Mouse (Mus musculus) erythroid progenitor cell, adult 5-6 weeks (primary cell): ENCODE results near the gene Il23r. TPM values are rescaled to one million over a fixed set of nuclear protein-coding genes. Genes with fewer than 3 reads are reported as not detected.
"Not testable (repeated sequence)": the region's sequence is repeated elsewhere in the genome, so short reads cannot be mapped to it uniquely, and the experiment has no call there.

Experiments
- ATAC-seq: replicated peaks from 2 replicates; pipeline ENCODE4 v1.8.0; 2016; ENCODE audit warnings: moderate number of reproducible peaks, mild to moderate bottlenecking, moderate TSS enrichment, inconsistent platforms; ENCODE audit not compliant: poor library complexity, low FRiP score, severe bottlenecking
- total RNA-seq, 2 experiments: library from RNA; stranded (forward) in 1 of 2; stranded (reverse) in 1 of 2; fragments of 150-400 nt in 1 of 2; fragments of 186-747, 209-891 nt in 1 of 2; gene quantifications; 2 replicates each; pipeline versions ENCODE4 v1.2.3 to v1.2.4; 2015 to 2017; ENCODE audit warnings: low replicate concordance in 2 of 2

Il23r gene
- not detected in 2 replicates for total RNA-seq (2015; ENCODE audit: low replicate concordance)
- total RNA-seq (2017; ENCODE audit: low replicate concordance): not detected in 2 replicates

DNA sequence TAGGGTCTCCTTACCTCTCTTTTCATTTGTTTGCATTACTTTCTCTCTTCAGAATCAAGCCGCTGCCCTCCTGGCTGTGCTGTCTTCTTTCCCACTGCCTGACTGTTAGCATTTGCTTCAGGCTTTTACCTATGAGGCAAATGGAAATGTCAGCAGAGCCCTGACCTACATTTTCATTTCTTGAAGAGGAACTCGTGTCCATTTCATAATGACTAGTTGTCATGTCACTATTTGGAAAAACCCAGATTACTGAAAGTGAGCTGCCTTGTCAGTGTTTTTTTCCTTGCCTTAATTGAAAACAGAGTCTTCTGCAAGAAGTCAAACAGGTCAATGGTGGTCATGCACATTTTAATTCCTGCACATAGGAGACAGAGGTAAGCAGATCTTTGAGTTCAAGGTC lies at the start of gene Il23r:
TSS of gene Il23r (minus strand) at position 101 of the 400 bp plus-strand sequence.
- ATAC-seq: no peak

- no peak for ATAC-seq
These were observed 44.1 kb upstream of the Il23r start, which contains the start of gene Tacstd2 for GRCm38 (mm10) chr6:67535777-67536054. Gene Tacstd2 (minus strand): TSS chr6:67535796.

- ATAC-seq: no peak
These were observed 43.5 kb upstream of the Il23r start for GRCm38 (mm10) chr6:67535005-67535776.

DNA sequence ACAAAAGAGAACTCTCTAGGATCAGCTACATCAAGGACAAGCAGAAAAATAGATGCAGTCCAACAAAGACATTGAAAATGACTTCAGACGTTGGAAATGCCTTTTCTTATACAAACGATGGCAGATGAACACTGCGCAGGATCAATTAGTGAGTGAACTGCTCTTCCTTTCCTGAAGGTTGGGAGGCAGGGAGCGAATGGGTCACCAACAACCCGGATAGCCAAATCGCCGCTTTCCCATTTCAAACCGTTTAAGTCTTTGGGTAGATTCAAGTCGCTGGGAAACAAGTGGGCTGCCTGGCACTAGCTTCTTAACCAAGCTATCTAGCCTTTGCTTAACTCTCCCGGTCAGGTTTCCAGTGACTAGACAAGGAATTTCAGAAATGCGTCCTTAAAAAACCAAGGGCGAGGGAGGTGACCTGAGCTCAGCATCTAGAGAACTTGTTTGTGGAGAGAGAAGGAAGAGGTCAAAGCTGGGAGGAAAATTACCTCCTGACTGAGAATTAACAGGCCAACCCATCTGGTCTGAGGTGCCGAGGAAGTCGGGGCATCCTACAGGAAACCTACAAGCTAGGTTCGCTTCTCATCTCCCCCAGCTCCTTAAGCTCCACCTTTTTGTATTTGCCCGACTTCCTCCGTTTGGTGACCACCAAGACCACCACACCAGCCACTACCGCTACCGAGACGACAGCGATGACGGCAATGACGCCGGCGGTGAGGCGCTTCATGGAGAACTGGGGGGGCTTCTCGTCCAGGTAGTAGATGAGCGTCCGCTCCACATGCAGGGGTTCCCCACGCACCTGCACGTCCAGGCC lies 42.7 kb upstream of the Il23r start:
- no peak for ATAC-seq

DNA sequence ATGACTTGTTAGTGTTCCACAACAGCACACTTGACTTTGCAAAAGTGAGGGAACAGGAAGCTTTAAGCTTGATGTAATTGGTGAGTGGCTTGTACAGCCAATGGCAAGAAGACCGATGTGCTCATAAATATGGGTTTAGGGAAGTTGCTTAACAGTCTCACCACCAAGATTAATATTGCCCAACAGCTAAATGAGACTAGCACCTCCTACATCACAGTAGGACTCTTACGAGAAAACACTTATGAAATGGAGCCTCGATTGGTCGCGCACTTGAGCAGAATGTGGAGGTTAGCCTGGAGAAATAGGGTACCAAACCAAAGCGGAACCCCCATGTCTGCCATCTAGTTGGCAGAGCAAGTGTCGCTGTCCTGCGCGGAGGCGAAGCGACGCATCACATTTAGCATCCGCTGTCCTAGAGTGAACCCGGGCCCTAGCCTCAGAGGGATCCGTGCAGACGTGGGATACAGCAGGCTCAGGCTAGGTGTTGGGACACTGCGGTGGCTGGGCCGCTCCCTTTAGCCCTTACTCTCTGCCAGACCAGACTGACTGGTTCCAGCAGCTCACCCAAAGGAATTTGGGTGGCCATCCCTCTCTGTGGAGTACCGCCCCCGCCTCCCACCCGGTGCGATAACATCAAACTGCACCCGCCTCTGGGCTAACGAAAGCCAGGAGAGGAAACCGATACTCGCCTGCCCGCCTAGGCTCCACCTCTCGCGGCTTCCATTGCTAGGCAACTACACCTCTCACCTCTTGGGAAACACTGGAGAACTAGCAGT lies 41.2 kb upstream of the Il23r start:
- no peak for ATAC-seq

- ATAC-seq: no peak
These were observed 40.1 kb upstream of the Il23r start for GRCm38 (mm10) chr6:67531822-67532162.

- ATAC-seq: no peak
These were observed 39.6 kb upstream of the Il23r start for GRCm38 (mm10) chr6:67530992-67531821.

DNA sequence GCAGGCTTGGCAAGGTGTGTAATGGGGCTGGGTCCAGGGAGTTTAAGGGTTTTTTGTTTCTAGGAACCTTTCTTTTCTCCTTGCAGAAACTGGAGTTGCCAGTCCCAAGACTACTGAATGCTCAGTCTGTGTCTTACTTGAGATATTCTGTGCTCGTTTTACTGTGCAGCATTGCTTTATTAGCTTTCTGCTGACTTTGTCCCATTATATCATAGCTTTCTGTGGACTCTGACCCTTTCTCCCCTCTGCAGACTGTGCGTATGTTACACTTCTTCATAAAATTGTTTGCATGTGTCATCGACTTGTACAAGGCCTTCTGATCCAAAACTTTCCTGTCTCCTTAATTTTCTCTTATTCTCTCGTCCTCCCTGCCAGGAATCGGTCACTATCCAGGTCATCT lies 34.7 kb upstream of the Il23r start:
- ATAC-seq: no peak

GRCm38 (mm10) chr6:67510752-67511151 lies 19.1 kb upstream of the Il23r start:
- ATAC-seq: no peak

GRCm38 (mm10) chr6:67501938-67502337 lies 10.3 kb upstream of the Il23r start:
- ATAC-seq: not testable (repeated sequence)

DNA sequence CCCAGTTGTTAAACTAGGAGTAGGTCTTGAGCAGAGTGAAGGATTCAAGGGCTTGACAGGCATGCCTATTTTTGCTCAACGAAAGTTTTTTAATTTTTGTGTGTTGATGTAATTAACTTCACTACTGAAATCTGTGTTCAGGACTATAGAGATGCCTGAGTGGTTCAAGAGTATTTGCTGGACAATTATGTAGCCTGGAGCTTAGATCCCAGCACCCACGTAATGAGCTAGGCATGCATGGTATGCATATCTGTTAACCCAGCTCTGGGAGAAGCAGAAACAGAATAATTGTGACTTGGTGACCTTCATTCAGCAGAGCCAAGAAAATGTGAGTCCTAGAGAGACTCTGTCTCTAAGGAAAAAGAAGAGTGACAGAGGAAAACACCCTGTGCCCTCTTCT lies 10.6 kb downstream of the Il23r start:
- ATAC-seq: no peak

- no peak for ATAC-seq
These were observed 20.4 kb downstream of the Il23r start for GRCm38 (mm10) chr6:67471242-67471641.

DNA sequence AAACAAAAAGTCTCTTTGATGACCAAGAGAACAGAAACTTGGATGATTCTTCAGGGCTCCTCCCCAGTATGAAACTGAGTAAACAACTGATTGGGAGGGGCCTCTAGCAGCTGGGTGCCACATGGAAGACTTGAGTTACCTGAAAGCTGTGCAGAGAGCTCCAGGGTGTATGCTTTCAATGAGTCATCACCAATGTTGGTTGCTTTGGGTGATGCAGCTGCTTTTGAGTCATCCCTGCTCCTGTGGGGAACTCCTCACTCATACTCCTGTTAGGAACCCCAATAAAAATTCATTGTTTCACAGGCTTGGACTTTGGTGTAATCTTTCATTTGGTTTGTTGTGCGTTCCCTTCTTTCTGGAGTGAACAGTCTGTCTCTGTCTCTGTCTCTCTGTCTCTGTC lies 32.2 kb downstream of the Il23r start:
- ATAC-seq: no peak

DNA sequence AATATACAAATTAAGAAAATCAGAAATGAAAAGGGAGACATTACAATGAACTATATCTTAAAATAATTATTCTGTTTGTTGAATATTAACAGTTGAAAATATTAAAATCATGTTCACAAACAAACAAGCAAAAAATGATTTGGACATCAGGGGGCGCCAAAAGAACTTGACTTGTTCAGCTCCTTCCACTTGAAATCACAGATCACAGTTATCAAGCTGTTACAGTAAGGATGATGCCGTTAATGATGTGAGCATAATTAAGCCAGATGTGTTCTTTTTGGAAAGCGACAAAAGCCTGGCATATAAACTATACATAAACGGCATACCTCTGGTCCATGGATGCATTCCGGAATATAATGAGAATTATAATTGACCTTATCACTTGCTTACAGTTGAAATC lies 40.3 kb downstream of the Il23r start:
- ATAC-seq: no peak

- no peak for ATAC-seq
These were observed 45.8 kb downstream of the Il23r start for GRCm38 (mm10) chr6:67445866-67446265.

- ATAC-seq: no peak
These were observed 48.5 kb downstream of the Il23r start for GRCm38 (mm10) chr6:67443124-67443523.

- ATAC-seq: no peak
These were observed 53.8 kb downstream of the Il23r start for GRCm38 (mm10) chr6:67437814-67438385.

DNA sequence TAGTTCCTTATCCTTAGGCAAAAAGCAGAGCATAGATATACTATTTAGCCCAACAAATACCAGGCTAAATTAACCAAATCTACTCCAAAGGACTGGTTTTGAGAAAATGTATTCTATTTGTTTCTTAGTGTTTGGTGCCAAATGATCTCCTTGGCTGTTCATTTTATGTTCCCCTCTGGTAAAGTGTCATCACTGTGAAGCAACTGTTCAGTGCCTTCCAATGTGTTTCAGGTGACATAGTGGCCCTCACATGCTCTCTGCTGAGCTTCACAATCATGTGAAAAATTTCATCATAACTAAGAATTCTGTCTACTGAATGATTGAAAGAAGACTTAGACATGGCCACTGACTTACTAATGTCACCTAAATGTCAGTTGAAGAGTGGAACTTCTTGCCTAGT lies 54.6 kb downstream of the Il23r start:
- no peak for ATAC-seq

DNA sequence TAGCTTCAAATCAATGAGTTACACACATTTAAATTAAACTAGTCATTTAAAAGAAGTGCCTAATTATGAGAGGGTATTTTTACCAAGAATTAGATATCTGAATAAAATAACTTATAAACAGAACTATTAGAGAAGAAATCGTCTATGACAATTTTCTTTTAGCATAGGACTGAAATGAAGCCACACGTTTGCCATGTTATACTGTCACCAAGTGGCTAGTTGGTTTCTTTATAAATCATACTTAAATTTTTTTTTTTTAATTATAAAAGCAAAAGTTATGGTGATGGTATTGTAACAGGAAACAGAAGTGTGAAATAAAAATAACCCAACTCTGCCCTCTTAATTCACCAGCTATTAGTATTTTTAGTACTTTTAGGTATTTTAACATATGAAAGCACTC lies 55.4 kb downstream of the Il23r start:
- no peak for ATAC-seq
